Mouse (Mus musculus): Measurements from ENCODE around the gene Jsrp1. TPM values are rescaled to one million over a fixed set of nuclear protein-coding genes. Genes with fewer than 3 reads are reported as not detected.
A peak's percentile ranks its signal among the peaks of the same experiment; 100 is the strongest.

The Jsrp1 gene
- total and polyA plus RNA-seq, 3 experiments = 0.39 TPM; not detected in 2

GRCm38 (mm10) chr10:80821991-80822390, 8.7 kb upstream of the Jsrp1 start:
- H3K79me2 ChIP-seq (ENCODE audit: control insufficient read depth, insufficient read depth, low read length, poor library complexity) = peaks cover 4% of the 10 kb centered on the region
- H3K4me3 ChIP-seq (ENCODE audit: control insufficient read depth in 1 of 2, insufficient read depth in 1 of 2, low read depth in 2 of 2, low read length in 2 of 2) = peak overlapping the region; percentile 9 to 44
- H3K9ac ChIP-seq (ENCODE audit: control insufficient read depth, low read depth, low read length, poor library complexity, severe bottlenecking) = peak overlapping the region; percentile 32
- H3K27me3 ChIP-seq (ENCODE audit: control insufficient read depth in 1 of 2, insufficient read depth in 2 of 2, low read length in 2 of 2) = no peaks in the 10 kb centered on the region
- no peaks in the 10 kb centered on the region for H3K9me3 ChIP-seq (replicated peaks; ENCODE audit: insufficient read depth, low read length)
- TF ChIP-seq ZC3H11A (IDR thresholded peaks at IDR 0.05; ENCODE audit: low read depth, low read length) = peak; percentile 41
- peak; percentile 98 for TF ChIP-seq MYC (IDR thresholded peaks at IDR 0.05; ENCODE audit: low read depth, low read length)
- peak in 1 of 2 experiments; percentile 37; a peak in 1 of 4 replicates for TF ChIP-seq POLR2A (IDR thresholded peaks at IDR 0.05; ENCODE audit: control insufficient read depth in 1 of 2, insufficient read depth in 1 of 2, low read depth in 1 of 2, low read length in 2 of 2, poor library complexity in 1 of 2)
- peak; percentile 62; the same call in 1 of the 2 replicates for TF ChIP-seq SIN3A (IDR thresholded peaks at IDR 0.05; ENCODE audit: low read length)
- TF ChIP-seq GABPA (IDR thresholded peaks at IDR 0.05; ENCODE audit: low read depth, low read length) = no peak
- 0 out of 2 replicates have a peak, but pooled peaks have one; percentile 36 for TF ChIP-seq MAX (IDR thresholded peaks at IDR 0.05; ENCODE audit: low read length)
- peak; percentile 46 to 79 (median 48) for TF ChIP-seq CTCF (IDR thresholded peaks at IDR 0.05 in 2 of 3, conservative IDR thresholded peaks at IDR 0.05 in 1 of 3; ENCODE audit: control insufficient read depth in 1 of 3, insufficient read depth in 1 of 3, low read depth in 2 of 3, low read length in 3 of 3, poor library complexity in 1 of 3, severe bottlenecking in 1 of 3)
- peak; percentile 84 for TF ChIP-seq ZNF384 (IDR thresholded peaks at IDR 0.05; ENCODE audit: low read depth, low read length)
- TF ChIP-seq ETS1 (IDR thresholded peaks at IDR 0.05; ENCODE audit: low read depth, low read length) = 0 out of 2 replicates have a peak, but pooled peaks have one; percentile 12
- peak; percentile 83 for TF ChIP-seq TBP (IDR thresholded peaks at IDR 0.05; ENCODE audit: low read depth, low read length)
- TF ChIP-seq MXI1 (IDR thresholded peaks at IDR 0.05; ENCODE audit: low read depth, low read length) = peak; percentile 68; the same call in 1 of the 2 replicates
- no peak for TF ChIP-seq E2F4 (IDR thresholded peaks at IDR 0.05; ENCODE audit: borderline replicate concordance, low read depth, low read length)
- TF ChIP-seq MAZ (IDR thresholded peaks at IDR 0.05; ENCODE audit: low read depth, low read length) = no peak
- TF ChIP-seq RAD21 (IDR thresholded peaks at IDR 0.05; ENCODE audit: low read depth, low read length) = peak; percentile 54
- peak; percentile 69 for TF ChIP-seq SMC3 (IDR thresholded peaks at IDR 0.05; ENCODE audit: low read depth, low read length)
- H3K36me3 ChIP-seq (ENCODE audit: control insufficient read depth in 1 of 2, insufficient read depth in 2 of 2, low read length in 2 of 2) = peaks cover 0 to 16% of the 10 kb centered on the region in 2 experiments; a peak in 1 of 4 replicates
- H3K4me1 ChIP-seq (ENCODE audit: control insufficient read depth in 1 of 2, insufficient read depth in 2 of 2, low read length in 2 of 2) = peaks cover 7 to 23% of the 10 kb centered on the region in 2 experiments
- DNase-seq (ENCODE audit: low read depth, low spot score) = peak; percentile 78
- H3K27ac ChIP-seq (ENCODE audit: control insufficient read depth, low read depth, low read length) = peak overlapping the region; percentile 35; the same call in 1 of the 2 replicates

- no peak for DNase-seq (ENCODE audit: low read depth, low spot score)
- Histone ChIP-seq H3K9ac (ENCODE audit: control insufficient read depth, low read depth, low read length, poor library complexity, severe bottlenecking) (peak overlapping the region; percentile 38), H3K27me3 (ENCODE audit: control insufficient read depth in 1 of 2, insufficient read depth in 2 of 2, low read length in 2 of 2) (no peaks in the 10 kb centered on the region), H3K27ac (ENCODE audit: control insufficient read depth, low read depth, low read length) (peak overlapping the region; percentile 62), H3K4me3 (ENCODE audit: control insufficient read depth in 1 of 2, insufficient read depth in 1 of 2, low read depth in 2 of 2, low read length in 2 of 2) (peak overlapping the region in 1 of 2 experiments; percentile 21; a peak in 1 of 4 replicates), H3K36me3 (ENCODE audit: control insufficient read depth in 1 of 2, insufficient read depth in 2 of 2, low read length in 2 of 2) (peaks cover 0 to 9% of the 10 kb centered on the region in 2 experiments; a peak in 1 of 4 replicates), H3K4me1 (ENCODE audit: control insufficient read depth in 1 of 2, insufficient read depth in 2 of 2, low read length in 2 of 2) (peaks cover 5 to 12% of the 10 kb centered on the region in 2 experiments), H3K79me2 (ENCODE audit: control insufficient read depth, insufficient read depth, low read length, poor library complexity) (no peaks in the 10 kb centered on the region), H3K9me3 (replicated peaks; ENCODE audit: insufficient read depth, low read length) (no peaks in the 10 kb centered on the region)
- TF ChIP-seq TBP (IDR thresholded peaks at IDR 0.05; ENCODE audit: low read depth, low read length) (no peak), MEF2A (IDR thresholded peaks at IDR 0.05; ENCODE audit: extremely low read depth, insufficient replicate concordance, low read depth, low read length, poor library complexity, severe bottlenecking) (0 out of 2 replicates have a peak, but pooled peaks have one; percentile 1), HCFC1 (IDR thresholded peaks at IDR 0.05; ENCODE audit: low read depth, low read length) (no peak; the same call in 1 of the 2 replicates), UBTF (IDR thresholded peaks at IDR 0.05; ENCODE audit: borderline replicate concordance, insufficient read depth, low read depth, low read length) (no peak), MYC (IDR thresholded peaks at IDR 0.05; ENCODE audit: low read depth, low read length) (0 out of 2 replicates have a peak, but pooled peaks have one; percentile 5)
These were observed 6.1 kb upstream of the Jsrp1 start for GRCm38 (mm10) chr10:80819406-80819805.
